Mouse (Mus musculus): ENCODE measurements around the gene Washc4.

DNA sequence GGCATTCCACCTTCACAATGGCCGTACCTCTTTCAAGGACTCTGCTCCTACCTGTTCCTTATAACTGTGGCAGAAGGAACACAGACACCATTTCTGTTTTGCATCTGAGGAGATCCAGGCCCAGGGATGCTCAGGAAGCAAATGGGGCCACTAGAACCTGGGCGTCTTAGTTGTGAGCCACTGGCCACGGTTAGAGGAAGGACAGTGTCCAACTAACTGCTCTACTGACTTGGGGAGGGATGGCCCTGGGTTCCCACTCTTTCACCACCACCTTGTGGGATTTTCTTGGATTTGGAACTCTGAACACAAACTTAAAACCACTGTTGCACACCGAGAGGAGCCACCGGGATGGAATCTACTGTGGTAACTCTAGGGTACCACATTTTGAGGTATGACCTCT, 68.3 kb downstream of the Washc4 start:
- TF ChIP-seq EP300 (IDR thresholded peaks at IDR 0.05; ENCODE audit: low read length), result no peak
- TF ChIP-seq CTCF (conservative IDR thresholded peaks at IDR 0.05 in 1 of 2, IDR thresholded peaks at IDR 0.05 in 1 of 2; ENCODE audit: low read depth in 2 of 2, low read length in 2 of 2), result no peak
- no peak for TF ChIP-seq MXI1 (IDR thresholded peaks at IDR 0.05; ENCODE audit: low read depth, low read length)
- no peak for TF ChIP-seq CHD2 (IDR thresholded peaks at IDR 0.05; ENCODE audit: low read length)
- no peak for TF ChIP-seq TBP (conservative IDR thresholded peaks at IDR 0.05; ENCODE audit: low read depth, low read length)
- TF ChIP-seq POLR2A (IDR thresholded peaks at IDR 0.05; ENCODE audit: low read depth, low read length), result no peak
- TF ChIP-seq UBTF (IDR thresholded peaks at IDR 0.05; ENCODE audit: low read depth, low read length), result no peak

Data from CH12.LX (cell line).